Mouse (Mus musculus) layer of hippocampus, adult 2 months (tissue): ENCODE measurements around the gene Myo18b. TPM values are rescaled to one million over a fixed set of nuclear protein-coding genes. Genes with fewer than 3 reads are reported as not detected.
A peak's percentile ranks its signal among the peaks of the same experiment; 100 is the strongest.

Experiments used
- DNase-seq, 2 experiments: peaks; one replicate each; pipeline ENCODE4 v3.0.0; 2022; ENCODE audit warnings: low spot score in 2 of 2
- H3K27ac ChIP-seq: fragments of 200-600 bp; 2 replicates; pipeline ENCODE4 v1.8.1; 2022
- H3K4me3 ChIP-seq: fragments of 200-600 bp; 2 replicates; pipeline ENCODE4 v1.8.1; 2022; ENCODE audit warnings: mild to moderate bottlenecking
- CTCF ChIP-seq: fragments of 200-600 bp; conservative IDR thresholded peaks from 2 replicates; pipeline ENCODE4 v1.8.1; 2022; ENCODE audit warnings: antibody characterized with exemption, mild to moderate bottlenecking, moderate library complexity
- total RNA-seq, 2 experiments: library from RNA; stranded (reverse); gene quantifications; 2 replicates each; pipeline ENCODE4 v1.2.3; 2021

The Myo18b gene
- total RNA-seq, 2 experiments from 2014 or later: 1.4 to 1.6 TPM

GRCm38 (mm10) chr5:112659295-112659694, 236.9 kb downstream of the Myo18b start:
- Histone ChIP-seq H3K27ac (no peak overlapping the region), H3K4me3 (no peak overlapping the region)
- TF ChIP-seq CTCF: no peak
- no peak for DNase-seq

- TF ChIP-seq CTCF: no peak
- no peak for DNase-seq
- Histone ChIP-seq H3K27ac (no peak overlapping the region), H3K4me3 (no peak overlapping the region)
Measured at GRCm38 (mm10) chr5:112656811-112657210, 239.4 kb downstream of the Myo18b start.

DNA sequence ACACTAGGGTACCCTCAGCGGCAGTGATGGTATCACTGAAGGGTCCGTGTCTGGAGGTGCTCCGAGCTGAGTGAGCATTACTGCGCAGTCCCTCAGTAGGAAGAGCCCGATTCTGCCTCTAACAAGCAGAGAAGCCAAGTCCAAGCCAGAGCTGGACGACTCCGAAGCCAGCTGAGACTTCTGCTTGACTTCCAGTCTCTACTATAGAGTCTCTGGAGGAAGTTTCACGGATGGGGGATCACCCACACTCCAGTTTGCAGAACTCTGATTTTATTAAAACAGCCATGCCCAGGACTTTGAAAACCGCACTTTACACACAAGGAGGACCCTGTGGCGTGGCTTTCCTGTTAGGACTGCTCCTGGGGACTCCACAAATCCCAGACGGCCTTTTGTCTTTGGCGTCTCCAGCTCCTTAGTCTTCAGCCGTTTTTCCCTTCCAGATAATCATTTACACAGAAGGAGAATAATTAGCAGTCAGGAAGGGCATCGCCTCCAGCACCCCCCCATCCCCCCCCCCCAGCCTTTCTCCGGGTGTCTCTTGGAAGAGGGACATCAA, 240.1 kb downstream of the Myo18b start:
- DNase-seq: no peak
- H3K27ac ChIP-seq: peak overlapping the region; percentile 43; the same call in 1 of the 2 replicates
- peak overlapping the region; percentile 17; the same call in 1 of the 2 replicates for H3K4me3 ChIP-seq
- no peak for TF ChIP-seq CTCF

DNA sequence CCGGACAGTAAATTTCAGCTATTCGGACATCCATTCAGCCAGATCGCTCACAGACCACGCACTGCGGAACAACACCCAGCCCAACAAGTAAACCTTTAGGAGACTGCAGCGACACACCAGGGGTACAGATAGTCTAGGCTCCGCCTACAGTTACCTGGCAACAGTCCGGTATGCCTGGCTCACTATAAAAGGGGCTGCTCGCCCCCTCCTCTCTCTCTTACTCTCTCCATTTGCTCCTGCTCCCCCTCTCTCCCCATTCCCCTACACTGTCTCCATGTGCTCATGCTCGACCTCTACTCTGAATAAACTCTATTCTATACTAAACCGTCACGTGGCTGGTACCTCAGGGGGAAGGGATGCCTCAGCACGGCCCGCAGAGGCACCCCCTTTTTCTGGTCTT, 240.6 kb downstream of the Myo18b start:
- TF ChIP-seq CTCF: no peak
- Histone ChIP-seq H3K4me3 (peak overlapping the region; percentile 17; the same call in 1 of the 2 replicates), H3K27ac (peak overlapping the region; percentile 43; the same call in 1 of the 2 replicates)
- no peak for DNase-seq

GRCm38 (mm10) chr5:112652036-112652435, 244.1 kb downstream of the Myo18b start:
- no peak overlapping the region for H3K27ac ChIP-seq
- TF ChIP-seq CTCF: no peak; the same call in 1 of the 2 replicates
- DNase-seq: no peak
- H3K4me3 ChIP-seq: no peak overlapping the region

GRCm38 (mm10) chr5:112649164-112649702, 246.9 kb downstream of the Myo18b start:
- Histone ChIP-seq H3K27ac (peak overlapping the region; percentile 73), H3K4me3 (no peak overlapping the region)
- DNase-seq: peak; percentile 35 to 55
- TF ChIP-seq CTCF: 0 out of 2 replicates have a peak, but pooled peaks have one; percentile 7

DNA sequence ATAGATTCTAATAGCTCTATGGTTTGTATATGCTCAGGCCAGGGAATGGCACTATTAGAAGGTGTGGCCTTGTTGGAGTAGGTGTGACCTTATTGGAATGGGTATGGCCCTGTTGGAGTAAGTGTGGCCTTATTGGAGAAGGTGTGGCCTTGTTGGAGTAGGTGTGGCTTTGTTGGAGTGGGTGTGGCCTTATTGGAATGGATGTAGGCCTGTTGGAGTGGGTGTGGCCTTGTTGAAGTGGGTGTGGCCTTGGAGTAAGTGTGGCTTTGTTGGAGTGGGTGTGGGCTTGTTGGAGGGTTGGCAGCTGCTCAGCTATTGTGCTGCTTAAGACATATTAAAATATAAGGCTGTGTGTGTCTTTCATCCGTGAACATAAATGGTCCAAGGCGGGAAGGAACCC, 249.3 kb downstream of the Myo18b start:
- TF ChIP-seq CTCF: no peak
- Histone ChIP-seq H3K4me3 (no peak overlapping the region), H3K27ac (no peak overlapping the region)
- DNase-seq: no peak

DNA sequence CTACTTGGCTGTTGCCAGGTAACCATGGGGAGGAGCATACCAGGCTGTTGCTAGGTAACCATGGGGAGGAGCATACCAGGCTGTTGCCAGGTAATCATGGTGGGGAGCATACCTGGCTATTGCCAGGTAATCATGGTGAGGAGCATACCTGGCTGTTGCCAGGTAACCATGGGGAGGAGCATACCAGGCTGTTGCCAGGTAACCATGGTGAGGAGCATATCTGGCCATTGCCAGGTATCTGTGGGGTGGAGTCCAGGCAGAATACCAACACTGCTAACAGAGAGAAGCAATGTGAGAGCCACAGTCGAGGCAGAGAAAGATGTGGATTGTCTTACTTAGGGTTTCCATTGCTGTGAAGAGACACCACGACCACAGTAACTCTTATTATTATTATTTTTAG, 250.6 kb downstream of the Myo18b start:
- H3K4me3 ChIP-seq: no peak overlapping the region
- no peak for TF ChIP-seq CTCF
- H3K27ac ChIP-seq: no peak overlapping the region
- DNase-seq: no peak

GRCm38 (mm10) chr5:112643533-112644272, 252.5 kb downstream of the Myo18b start:
- H3K27ac ChIP-seq: peak overlapping the region; percentile 48
- no peak for TF ChIP-seq CTCF
- no peak overlapping the region for H3K4me3 ChIP-seq
- peak; percentile 21 to 42 for DNase-seq

- no peak overlapping the region for H3K27ac ChIP-seq
- DNase-seq: peak in 1 of 2 experiments; percentile 39
- no peak overlapping the region for H3K4me3 ChIP-seq
- peak; percentile 85 for TF ChIP-seq CTCF
Measured at GRCm38 (mm10) chr5:112642731-112643130, 253.4 kb downstream of the Myo18b start.

DNA sequence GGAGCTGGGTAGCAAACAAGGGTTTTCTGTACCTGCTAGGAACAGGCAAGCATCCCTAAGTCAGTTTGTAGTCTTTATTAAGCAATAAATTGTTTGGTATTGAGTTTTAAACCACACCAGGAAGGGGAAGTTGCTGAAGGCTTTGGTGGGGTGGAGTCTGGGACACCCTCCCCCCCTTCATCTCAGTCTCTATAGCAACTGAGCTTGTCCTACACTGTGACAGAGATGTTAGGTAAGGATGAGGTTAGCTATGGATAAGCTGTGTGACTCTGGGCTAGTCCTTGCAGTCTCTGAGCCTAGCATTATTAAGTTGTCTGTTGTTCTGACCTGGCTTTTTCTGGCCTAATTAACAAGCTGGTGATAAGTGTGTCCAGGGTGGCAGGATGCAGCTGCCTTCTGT, 254.4 kb downstream of the Myo18b start:
- H3K27ac ChIP-seq: no peak overlapping the region
- H3K4me3 ChIP-seq: no peak overlapping the region
- TF ChIP-seq CTCF: no peak
- DNase-seq: no peak

GRCm38 (mm10) chr5:112641131-112641530, 255.0 kb downstream of the Myo18b start:
- TF ChIP-seq CTCF: no peak
- Histone ChIP-seq H3K4me3 (no peak overlapping the region), H3K27ac (no peak overlapping the region)
- no peak for DNase-seq

DNA sequence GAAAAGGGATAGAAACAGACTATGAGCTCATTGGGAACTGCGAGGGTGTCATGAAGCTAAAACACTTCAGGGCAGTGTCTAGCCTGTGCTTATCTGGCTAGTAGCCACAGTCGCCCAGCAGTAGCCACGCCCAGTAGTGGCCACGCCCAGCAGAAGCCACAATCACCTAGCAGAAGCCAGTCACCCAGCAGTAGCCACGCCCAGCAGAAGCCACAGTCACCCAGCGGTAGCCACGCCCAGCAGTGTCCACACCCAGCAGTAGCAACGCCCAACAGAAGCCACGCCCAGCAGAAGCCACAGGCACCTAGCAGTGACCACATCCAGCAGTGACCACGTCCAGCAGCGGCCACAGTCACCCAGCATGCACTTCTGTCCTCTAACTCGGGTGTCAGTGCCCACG, 255.5 kb downstream of the Myo18b start:
- no peak for DNase-seq
- no peak overlapping the region for H3K4me3 ChIP-seq
- no peak for TF ChIP-seq CTCF
- no peak overlapping the region for H3K27ac ChIP-seq

Other genes starting within 250 kb of the Myo18b start
- gene Grk3, start 119.4 kb upstream of the Myo18b start, total RNA-seq: 10 to 100 TPM; 80.3 to 84.6 TPM
- gene Crybb2, start 173.8 kb upstream of the Myo18b start, total RNA-seq: not detected
- gene Crybb3, start 185.2 kb upstream of the Myo18b start, total RNA-seq: 1 to 10 TPM; 3.8 to 4.2 TPM